Mouse (Mus musculus): ENCODE measurements around the gene Fam71b. TPM values are rescaled to one million over a fixed set of nuclear protein-coding genes. Genes with fewer than 3 reads are reported as not detected.

Gene Fam71b
- total RNA-seq (2021) = not detected in 2 replicates
- long read RNA-seq, experiment 1 = 0 reads
- long read RNA-seq, experiment 2 = 0 reads

DNA sequence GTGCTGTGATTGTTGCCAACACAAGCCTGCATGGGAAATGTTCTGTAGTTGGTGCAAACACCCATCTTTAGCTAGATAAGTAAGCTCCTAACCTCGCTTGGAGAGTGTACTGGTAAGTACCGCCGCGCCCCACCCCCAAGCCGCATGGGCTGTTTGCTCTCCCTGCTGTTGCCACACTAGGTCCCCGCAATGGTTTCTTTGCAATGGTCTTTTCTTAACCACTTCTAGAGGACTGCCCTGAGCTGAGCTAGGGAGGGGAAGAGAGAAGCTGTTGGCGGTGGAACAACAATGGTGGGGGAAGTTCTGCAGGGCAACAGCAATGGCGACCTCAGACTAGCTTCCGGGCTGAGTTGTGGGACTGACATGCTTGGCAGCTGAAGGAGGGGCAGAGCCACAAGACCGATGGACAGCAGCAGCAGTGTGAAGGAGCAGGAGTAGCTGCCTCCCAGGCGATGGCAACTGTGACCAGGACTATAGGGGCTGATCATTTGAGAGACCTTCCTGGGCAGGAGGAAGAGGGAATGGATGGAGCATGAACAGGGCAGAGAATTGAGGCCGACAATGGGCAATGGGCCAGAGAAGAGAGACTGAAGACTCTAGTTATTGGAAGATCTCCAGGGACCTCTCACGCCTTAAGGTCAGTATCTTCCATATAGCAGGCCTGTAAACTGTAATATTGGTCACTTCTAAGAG is at the start of gene Fam71b:
Gene Fam71b, plus strand, starts transcription at position 393 of the 693 bp plus-strand sequence.
- no peak for DNase-seq

- DNase-seq = no peak
These were observed 48.6 kb upstream of the Fam71b start for GRCm38 (mm10) chr11:46347756-46348155.

- DNase-seq = no peak
These were observed 47.9 kb upstream of the Fam71b start for GRCm38 (mm10) chr11:46348416-46348815.

- no peak for DNase-seq
These were observed 46.5 kb upstream of the Fam71b start for GRCm38 (mm10) chr11:46349681-46350410.

DNA sequence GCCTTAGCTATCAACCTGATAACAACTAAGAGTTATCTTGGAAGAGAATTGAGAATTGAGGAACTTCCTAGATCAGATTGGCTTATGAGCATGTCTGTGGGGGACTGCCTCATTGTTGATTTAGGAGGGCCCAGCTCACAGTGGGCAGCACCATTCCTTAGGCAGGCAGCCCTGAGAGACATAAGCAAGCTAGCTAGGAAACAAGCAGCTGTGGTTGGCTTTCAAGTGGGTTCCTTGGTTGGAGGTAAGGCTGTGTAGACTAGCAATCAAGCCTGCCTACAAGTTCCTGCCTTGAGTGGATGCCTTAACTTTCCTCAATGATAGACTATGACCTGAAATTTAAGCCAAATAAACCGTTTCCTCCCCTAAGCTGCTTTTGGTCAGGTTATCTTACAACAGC is 38.0 kb upstream of the Fam71b start:
- DNase-seq = no peak

GRCm38 (mm10) chr11:46360991-46361665 is 35.2 kb upstream of the Fam71b start:
- DNase-seq = no peak

- DNase-seq = no peak
These were observed 34.0 kb upstream of the Fam71b start for GRCm38 (mm10) chr11:46362061-46363022.

GRCm38 (mm10) chr11:46363864-46364263 is 32.5 kb upstream of the Fam71b start:
- DNase-seq = no peak

GRCm38 (mm10) chr11:46365744-46366143 is 30.6 kb upstream of the Fam71b start:
- no peak for DNase-seq

DNA sequence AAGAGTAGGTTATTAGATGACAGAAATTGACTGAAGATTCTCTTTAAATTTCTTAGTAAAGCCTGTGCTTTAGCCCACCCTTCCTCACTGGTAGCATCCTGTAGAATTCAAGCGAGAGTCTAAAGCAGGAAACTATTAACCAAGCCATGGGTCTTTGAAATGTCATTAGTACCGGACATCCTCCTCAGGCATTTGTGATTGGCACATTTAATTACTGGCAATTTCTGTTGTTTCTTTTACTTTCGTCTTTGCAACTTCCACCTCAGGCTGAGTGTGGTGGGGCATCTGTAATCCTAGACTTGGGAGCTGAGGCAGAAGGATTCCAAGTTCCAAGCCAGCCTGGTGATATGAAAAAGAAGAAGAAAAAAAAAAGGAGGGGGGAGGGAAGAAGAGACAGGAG is 30.0 kb upstream of the Fam71b start:
- DNase-seq = no peak

DNA sequence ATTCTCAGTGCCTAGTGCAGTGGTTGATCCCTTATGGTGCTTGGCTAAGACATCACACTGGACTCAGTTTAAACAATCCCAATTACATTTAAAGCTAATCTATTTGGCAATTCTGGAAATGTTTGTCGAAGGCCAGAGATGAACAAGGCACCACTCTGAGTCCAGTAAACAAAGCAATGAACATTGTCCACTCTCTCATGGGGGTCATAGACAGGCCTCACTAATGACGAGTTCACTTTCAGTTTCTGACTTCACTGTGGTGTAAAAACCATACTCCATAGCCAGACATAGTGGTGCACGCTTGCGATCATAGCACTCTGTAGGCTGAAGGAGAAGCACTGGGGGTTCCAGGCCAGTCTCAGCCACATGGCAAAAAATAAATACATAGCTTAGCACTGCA is 25.9 kb upstream of the Fam71b start:
- DNase-seq = no peak

DNA sequence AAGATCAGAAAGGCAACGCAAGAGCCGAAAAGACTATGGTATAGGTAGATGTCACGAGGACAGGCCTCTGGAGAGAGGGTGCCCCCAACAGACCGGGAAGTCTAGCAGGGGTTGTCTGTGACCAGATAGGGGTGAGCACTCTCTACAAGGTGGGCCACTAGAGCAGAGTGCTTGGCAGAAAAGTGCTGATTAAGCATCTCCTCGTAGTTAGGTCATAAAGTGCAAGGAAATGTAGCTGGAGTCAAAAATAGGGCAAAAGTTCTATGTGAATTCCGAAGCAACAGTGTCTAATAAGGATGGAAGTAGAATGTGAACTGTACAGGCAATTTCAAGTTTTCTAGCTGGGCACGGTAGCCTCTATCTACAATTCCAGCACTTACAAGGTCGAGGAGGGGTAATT is 25.1 kb upstream of the Fam71b start:
- no peak for DNase-seq

GRCm38 (mm10) chr11:46372331-46372953 is 23.9 kb upstream of the Fam71b start:
- no peak for DNase-seq

DNA sequence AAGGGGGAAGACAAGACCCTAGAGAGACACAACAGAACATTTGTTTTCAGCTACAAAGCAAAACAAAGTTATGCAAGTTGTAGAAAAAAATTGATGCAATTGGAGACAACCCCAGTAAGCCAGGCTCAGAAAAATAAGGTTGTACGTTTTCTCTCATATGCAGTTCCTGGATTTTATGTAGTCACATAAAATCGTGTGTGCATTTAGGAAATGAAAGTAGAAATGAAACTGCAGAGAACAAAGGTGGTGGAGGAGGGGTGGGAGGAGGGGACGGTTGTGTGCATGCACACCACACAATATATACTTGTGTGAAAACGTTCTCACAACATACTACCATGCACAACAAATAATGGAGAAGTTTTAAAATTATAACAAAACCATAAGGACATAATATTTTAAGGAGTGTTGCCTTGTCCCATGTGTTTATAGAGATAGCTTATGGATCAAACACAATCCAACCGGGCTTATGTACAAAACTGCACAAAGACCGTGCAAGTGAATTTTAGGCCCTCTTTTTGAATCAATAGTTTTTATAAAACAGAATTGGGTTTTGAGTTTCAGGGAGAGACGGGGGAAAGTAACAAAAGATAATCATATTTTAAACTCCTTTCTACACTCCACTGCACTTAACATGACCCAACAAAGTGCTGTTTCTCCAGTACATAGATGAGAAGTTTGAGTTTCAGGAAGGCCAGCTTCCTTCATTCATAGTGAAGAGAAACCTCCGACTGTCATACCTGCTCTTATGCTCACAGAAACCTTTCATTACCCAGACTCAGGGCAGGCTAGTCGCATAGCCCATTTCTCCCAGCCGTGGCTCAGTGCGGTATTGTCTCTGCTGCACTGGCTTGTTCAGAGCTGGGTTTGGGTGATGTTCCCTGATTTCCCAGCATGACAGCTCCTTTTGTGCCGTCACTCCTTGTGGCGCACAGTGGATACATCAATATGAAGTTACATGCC is 23.0 kb upstream of the Fam71b start:
- no peak for DNase-seq

DNA sequence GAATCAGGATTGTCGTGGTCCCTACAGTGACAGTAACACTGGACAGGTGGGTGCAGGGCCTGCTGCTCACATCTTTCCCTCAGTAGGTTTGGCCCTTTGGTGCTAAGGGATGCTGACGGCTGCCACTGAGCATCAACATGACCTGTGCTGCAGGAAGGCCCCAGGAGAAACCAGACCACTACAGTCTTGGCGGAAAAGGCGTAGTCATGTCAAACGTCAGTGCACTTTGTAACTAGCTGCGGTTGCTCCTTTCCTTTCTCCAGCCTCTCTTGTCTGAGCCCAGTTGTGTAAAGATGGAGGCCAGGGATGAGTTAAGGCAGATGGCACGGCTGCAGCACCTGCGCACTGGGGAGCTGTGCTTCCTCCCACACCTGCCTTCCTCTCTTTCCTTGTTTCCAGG is 21.3 kb upstream of the Fam71b start:
- no peak for DNase-seq

- no peak for DNase-seq
These were observed 19.0 kb upstream of the Fam71b start for GRCm38 (mm10) chr11:46377316-46377715.

- no peak for DNase-seq
These were observed 18.3 kb upstream of the Fam71b start for GRCm38 (mm10) chr11:46377819-46378782.

DNA sequence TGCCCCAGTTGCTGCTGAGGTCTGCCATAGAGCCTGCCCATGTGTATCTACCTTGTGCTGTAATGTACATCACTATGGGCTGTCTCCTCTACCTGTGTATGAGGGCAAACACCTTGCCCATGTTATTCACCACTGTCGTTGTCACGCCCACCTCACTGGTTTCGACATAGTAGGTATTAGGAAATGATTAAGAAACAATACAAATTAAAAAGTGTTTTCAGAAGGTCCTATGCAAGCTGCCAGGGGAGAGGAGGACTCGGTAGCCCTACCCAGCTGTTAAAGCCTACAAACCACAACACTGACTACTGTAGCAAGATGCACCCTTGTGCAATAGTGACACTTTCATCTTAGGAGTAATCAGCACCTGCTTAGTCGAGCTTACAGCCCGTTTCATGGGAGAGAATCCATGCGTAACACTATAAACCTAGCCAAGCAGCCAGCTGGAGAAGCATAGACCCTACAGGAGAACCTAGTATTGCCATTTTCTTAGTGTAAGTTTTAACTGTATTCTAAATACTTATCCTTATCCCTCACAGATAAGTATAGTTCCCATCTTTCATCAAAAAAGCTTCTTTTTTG is 16.2 kb upstream of the Fam71b start:
- DNase-seq = no peak

GRCm38 (mm10) chr11:46382466-46382865 is 13.9 kb upstream of the Fam71b start:
- DNase-seq = no peak

Data from adrenal gland, postnatal 14 days (tissue).